Mouse (Mus musculus) gastrocnemius, adult 8-10 months (tissue): Measurements from ENCODE around the gene Rabgef1. TPM values are rescaled to one million over a fixed set of nuclear protein-coding genes. Genes with fewer than 3 reads are reported as not detected.

Source experiments
- total RNA-seq, 4 experiments: library from RNA; stranded (reverse); gene quantifications; 2 replicates each; pipeline ENCODE4 v1.2.4; 2022

Gene Rabgef1
- total RNA-seq, 4 experiments from 2014 or later: 94.6 to 134 (median 116) TPM

Other genes with a start within 250 kb of the Rabgef1 start
- gene Vkorc1l1, start 229.8 kb upstream of the Rabgef1 start, total RNA-seq: 10 to 100 TPM; 22.4 to 29.6 (median 24.0) TPM
- 1 to 10 TPM; 7.2 to 9.1 (median 8.4) TPM for gene Gusb, start 168.7 kb upstream of the Rabgef1 start, total RNA-seq
- gene Asl, start 142.6 kb upstream of the Rabgef1 start, total RNA-seq: 10 to 100 TPM in 3 of 4 experiments, 1 to 10 TPM in 1; 8.4 to 16.5 (median 11.7) TPM
- 10 to 100 TPM; 18.0 to 22.5 (median 20.7) TPM for gene Crcp, start 142.5 kb upstream of the Rabgef1 start, total RNA-seq
- gene Tpst1, start 98.5 kb upstream of the Rabgef1 start, total RNA-seq: 1 to 10 TPM; 3.7 to 4.5 (median 4.0) TPM
- 1 to 10 TPM; 2.0 to 4.1 (median 3.5) TPM for gene Kctd7, start 26.9 kb upstream of the Rabgef1 start, total RNA-seq
- 10 to 100 TPM; 52.7 to 61.0 (median 55.8) TPM for gene Tmem248, start 45.3 kb downstream of the Rabgef1 start, total RNA-seq
- 10 to 100 TPM; 26.8 to 34.1 (median 28.8) TPM for gene Sbds, start 83.7 kb downstream of the Rabgef1 start, total RNA-seq
- gene Tyw1, start 83.8 kb downstream of the Rabgef1 start, total RNA-seq: 10 to 100 TPM in 2 of 4 experiments, 1 to 10 TPM in 2; 9.6 to 13.8 (median 11.3) TPM
- gene Caln1, start 197.7 kb downstream of the Rabgef1 start, total RNA-seq: under 1 TPM in 2 of 4 experiments, not detected in 2; 0.02 to 0.05 TPM
- not detected for gene A330070K13Rik, start 212.8 kb downstream of the Rabgef1 start, total RNA-seq